Mouse (Mus musculus) A20 (cell line): ENCODE results near the gene Sema4d.

ENCODE experiments used
- DNase-seq: peaks from one replicate; pipeline ENCODE4 v3.0.0-alpha.2; 2011; ENCODE audit warnings: low read depth, low spot score

The Sema4d gene

GRCm38 (mm10) chr13:51727364-51727763, 66.2 kb downstream of the Sema4d start:
- no peak for DNase-seq

- no peak for DNase-seq
These were observed 67.5 kb downstream of the Sema4d start for GRCm38 (mm10) chr13:51725926-51726574.

- DNase-seq = no peak
These were observed 68.1 kb downstream of the Sema4d start for GRCm38 (mm10) chr13:51725446-51725845.

- no peak for DNase-seq
These were observed 69.0 kb downstream of the Sema4d start for GRCm38 (mm10) chr13:51724566-51724965.

GRCm38 (mm10) chr13:51723114-51723513, 70.4 kb downstream of the Sema4d start:
- DNase-seq = no peak

GRCm38 (mm10) chr13:51720556-51720955, 73.0 kb downstream of the Sema4d start:
- no peak for DNase-seq

- no peak for DNase-seq
These were observed 74.3 kb downstream of the Sema4d start for GRCm38 (mm10) chr13:51719256-51719655.

GRCm38 (mm10) chr13:51716350-51717263, 76.9 kb downstream of the Sema4d start:
- no peak for DNase-seq

GRCm38 (mm10) chr13:51712022-51712421, 81.5 kb downstream of the Sema4d start:
- no peak for DNase-seq

GRCm38 (mm10) chr13:51710738-51711137, 82.8 kb downstream of the Sema4d start:
- no peak for DNase-seq

GRCm38 (mm10) chr13:51705882-51706854, 87.4 kb downstream of the Sema4d start:
- DNase-seq = no peak

GRCm38 (mm10) chr13:51703893-51704292, 89.7 kb downstream of the Sema4d start:
- peak; percentile 31 for DNase-seq

GRCm38 (mm10) chr13:51698318-51698717, 95.2 kb downstream of the Sema4d start:
- no peak for DNase-seq

GRCm38 (mm10) chr13:51697897-51698296, 95.7 kb downstream of the Sema4d start:
- no peak for DNase-seq

GRCm38 (mm10) chr13:51697455-51697854, 96.1 kb downstream of the Sema4d start:
- no peak for DNase-seq

- no peak for DNase-seq
These were observed 97.1 kb downstream of the Sema4d start for GRCm38 (mm10) chr13:51696481-51696880.

GRCm38 (mm10) chr13:51688688-51689087, 104.9 kb downstream of the Sema4d start:
- no peak for DNase-seq

- DNase-seq = peak; percentile 10
These were observed 106.6 kb downstream of the Sema4d start for GRCm38 (mm10) chr13:51686966-51687365.

- no peak for DNase-seq
These were observed 108.1 kb downstream of the Sema4d start for GRCm38 (mm10) chr13:51685290-51685966.

- no peak for DNase-seq
These were observed 111.9 kb downstream of the Sema4d start for GRCm38 (mm10) chr13:51681634-51682033.

GRCm38 (mm10) chr13:51681076-51681475, 112.5 kb downstream of the Sema4d start:
- no peak for DNase-seq
